Mouse (Mus musculus): ENCODE measurements around the gene Ushbp1. TPM values are rescaled to one million over a fixed set of nuclear protein-coding genes. Genes with fewer than 3 reads are reported as not detected.
"Not testable (repeated sequence)": the region's sequence is repeated elsewhere in the genome, so short reads cannot be mapped to it uniquely, and the experiment has no call there.

The Ushbp1 gene
- polyA plus RNA-seq, 2 experiments, result 1.5 to 3.5 TPM

DNA sequence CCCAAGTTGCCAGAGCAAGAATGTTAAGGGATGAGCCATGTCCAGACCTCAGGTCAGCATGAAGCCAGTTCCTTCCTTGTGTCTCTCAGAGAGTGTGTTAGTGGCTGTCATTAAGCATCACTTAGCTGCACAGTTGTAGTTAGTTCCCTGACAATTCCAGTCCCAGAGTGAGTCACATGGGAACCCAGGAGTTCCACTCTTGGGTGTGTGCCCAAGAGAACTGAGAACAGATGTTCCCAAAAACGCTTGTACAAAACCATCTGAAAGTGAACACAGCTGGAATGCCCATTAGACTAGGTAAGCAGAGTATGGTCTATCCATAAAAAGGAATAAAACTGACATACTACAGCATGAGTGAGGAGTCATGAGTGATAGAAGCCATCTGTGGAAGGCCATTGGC is 49.0 kb downstream of the Ushbp1 start:
- H3K27me3 ChIP-seq (ENCODE audit: control insufficient read depth, insufficient read depth, low read length), result no peaks in the 10 kb centered on the region
- no peaks in the 10 kb centered on the region for H3K4me1 ChIP-seq (replicated peaks; ENCODE audit: control insufficient read depth in 2 of 2, insufficient read depth in 2 of 2, low read length in 1 of 2)
- WGBS (ENCODE audit: insufficient replicate concordance), result 63% methylated on average over 1 of the region's 1 CpGs
- DNase-seq (ENCODE audit: low read depth in 3 of 3, low spot score in 3 of 3) (no peak), ATAC-seq (ENCODE audit: insufficient read depth) (no peak)
- TF ChIP-seq EP300 (IDR thresholded peaks at IDR 0.05; ENCODE audit: low read depth) (no peak), CTCF (IDR thresholded peaks at IDR 0.05; ENCODE audit: low read depth) (no peak)
- H3K36me3 ChIP-seq (replicated peaks; ENCODE audit: control insufficient read depth, insufficient read depth, low read depth), result peaks cover 8% of the 10 kb centered on the region; the same call in 1 of the 2 replicates
- H3K27ac ChIP-seq, result no peak overlapping the region
- no peak overlapping the region for H3K9ac ChIP-seq (replicated peaks)
- no peak overlapping the region for H3K4me2 ChIP-seq (ENCODE audit: low read depth)
- no peak overlapping the region for H3K4me3 ChIP-seq (ENCODE audit: insufficient read depth in 1 of 2, low read depth in 2 of 2, low read length in 2 of 2)
- no peaks in the 10 kb centered on the region for H3K9me3 ChIP-seq (ENCODE audit: control insufficient read depth, low read length)

DNA sequence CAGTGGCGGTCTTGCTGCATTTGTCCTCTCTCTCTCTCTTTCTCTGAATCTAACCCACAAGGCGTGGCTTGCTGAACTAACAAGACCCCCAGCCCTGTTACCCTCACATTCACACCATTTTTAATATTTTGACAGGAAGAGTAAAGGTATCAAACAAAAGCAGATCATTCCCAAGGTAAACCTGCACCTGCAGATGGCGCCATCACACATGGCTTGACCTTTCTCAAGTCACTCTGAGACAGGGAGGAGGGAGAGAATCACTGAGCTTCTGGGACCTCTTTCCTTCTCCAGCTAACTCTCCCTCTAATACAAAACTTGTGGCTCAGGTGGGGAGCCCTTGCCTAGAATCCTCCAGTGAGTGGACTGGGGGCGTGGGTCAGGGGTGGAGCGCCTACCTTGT is 55.0 kb downstream of the Ushbp1 start:
- no peaks in the 10 kb centered on the region for H3K4me1 ChIP-seq (replicated peaks; ENCODE audit: control insufficient read depth in 2 of 2, insufficient read depth in 2 of 2, low read length in 1 of 2)
- H3K9me3 ChIP-seq (ENCODE audit: control insufficient read depth, low read length), result no peaks in the 10 kb centered on the region
- 69% methylated on average over 5 of the region's 5 CpGs for WGBS (ENCODE audit: insufficient replicate concordance)
- TF ChIP-seq EP300 (IDR thresholded peaks at IDR 0.05; ENCODE audit: low read depth), result no peak
- TF ChIP-seq CTCF (IDR thresholded peaks at IDR 0.05; ENCODE audit: low read depth), result peak; percentile 60
- no peak overlapping the region for H3K4me3 ChIP-seq (ENCODE audit: insufficient read depth in 1 of 2, low read depth in 2 of 2, low read length in 2 of 2)
- no peak overlapping the region for H3K9ac ChIP-seq (replicated peaks)
- H3K27ac ChIP-seq, result no peak overlapping the region
- H3K36me3 ChIP-seq (replicated peaks; ENCODE audit: control insufficient read depth, insufficient read depth, low read depth), result no peaks in the 10 kb centered on the region
- no peak overlapping the region for H3K4me2 ChIP-seq (ENCODE audit: low read depth)
- DNase-seq (ENCODE audit: low read depth in 3 of 3, low spot score in 3 of 3), result peak; percentile 9 to 31 (median 22)
- H3K27me3 ChIP-seq (ENCODE audit: control insufficient read depth, insufficient read depth, low read length), result no peaks in the 10 kb centered on the region
- ATAC-seq (ENCODE audit: insufficient read depth), result no peak

DNA sequence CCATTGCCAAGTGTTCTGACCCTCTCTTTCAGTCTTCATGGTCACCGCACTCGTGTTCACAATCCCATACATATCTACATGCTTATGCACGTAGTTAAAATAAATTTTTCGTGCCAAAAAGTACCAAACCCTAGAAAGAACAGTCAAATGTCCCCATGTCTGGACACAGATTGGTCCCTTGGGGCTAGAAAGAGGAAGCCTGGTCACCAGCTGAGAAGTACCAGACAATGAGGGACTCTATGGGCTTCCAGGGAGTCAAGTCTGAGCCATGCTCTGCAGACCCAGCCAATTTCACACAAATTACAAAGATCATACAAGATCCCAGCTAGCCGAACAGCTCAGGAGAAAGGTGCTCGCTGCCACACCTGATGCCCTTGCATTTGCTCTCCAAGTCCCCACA is 57.8 kb downstream of the Ushbp1 start:
- not testable (repeated sequence) for H3K9me3 ChIP-seq (ENCODE audit: control insufficient read depth, low read length); DNase-seq (ENCODE audit: low read depth in 3 of 3, low spot score in 3 of 3); H3K9ac ChIP-seq (replicated peaks); H3K36me3 ChIP-seq (replicated peaks; ENCODE audit: control insufficient read depth, insufficient read depth, low read depth); ATAC-seq (ENCODE audit: insufficient read depth); H3K4me3 ChIP-seq (ENCODE audit: insufficient read depth in 1 of 2, low read depth in 2 of 2, low read length in 2 of 2); H3K27ac ChIP-seq; H3K27me3 ChIP-seq (ENCODE audit: control insufficient read depth, insufficient read depth, low read length); H3K4me2 ChIP-seq (ENCODE audit: low read depth); H3K4me1 ChIP-seq (replicated peaks; ENCODE audit: control insufficient read depth in 2 of 2, insufficient read depth in 2 of 2, low read length in 1 of 2)
- WGBS (ENCODE audit: insufficient replicate concordance), result 89% methylated on average over 6 of the region's 6 CpGs

Other genes with a start within 250 kb of the Ushbp1 start
- gene Myo9b, start 123.1 kb downstream of the Ushbp1 start, polyA plus RNA-seq (2012; rRNA removed), result 5.9 and 6.4 TPM in 2 replicates
- gene Myo9b, start 123.1 kb downstream of the Ushbp1 start, polyA plus RNA-seq (2014; fragmentation: Nextera tagmentation; extraction: Ambion mirVana), result 5.8 and 7.0 TPM in 2 replicates
- 16.0 and 23.9 TPM in 2 replicates for gene Haus8, start 122.9 kb downstream of the Ushbp1 start, polyA plus RNA-seq (2012; rRNA removed)
- gene Haus8, start 122.9 kb downstream of the Ushbp1 start, polyA plus RNA-seq (2014; fragmentation: Nextera tagmentation; extraction: Ambion mirVana), result 47.1 and 51.6 TPM in 2 replicates
- gene Use1, start 29.0 kb downstream of the Ushbp1 start, polyA plus RNA-seq (2012; rRNA removed), result 41.9 and 57.2 TPM in 2 replicates
- gene Use1, start 29.0 kb downstream of the Ushbp1 start, polyA plus RNA-seq (2014; fragmentation: Nextera tagmentation; extraction: Ambion mirVana), result 46.5 and 48.2 TPM in 2 replicates
- gene Ocel1, start 24.5 kb downstream of the Ushbp1 start, polyA plus RNA-seq (2012; rRNA removed), result 2.8 and 3.1 TPM in 2 replicates
- gene Ocel1, start 24.5 kb downstream of the Ushbp1 start, polyA plus RNA-seq (2014; fragmentation: Nextera tagmentation; extraction: Ambion mirVana), result 1.9 and 2.8 TPM in 2 replicates
- gene Nr2f6, start 13.8 kb downstream of the Ushbp1 start, polyA plus RNA-seq (2012; rRNA removed), result 20.8 and 23.4 TPM in 2 replicates
- gene Nr2f6, start 13.8 kb downstream of the Ushbp1 start, polyA plus RNA-seq (2014; fragmentation: Nextera tagmentation; extraction: Ambion mirVana), result 19.1 and 22.4 TPM in 2 replicates
- 53.6 and 61.2 TPM in 2 replicates for gene Babam1, start 1.1 kb upstream of the Ushbp1 start, polyA plus RNA-seq (2012; rRNA removed)
- gene Babam1, start 1.1 kb upstream of the Ushbp1 start, polyA plus RNA-seq (2014; fragmentation: Nextera tagmentation; extraction: Ambion mirVana), result 50.6 and 52.3 TPM in 2 replicates
- 52.5 and 58.0 TPM in 2 replicates for gene Ankle1, start 10.2 kb upstream of the Ushbp1 start, polyA plus RNA-seq (2012; rRNA removed)
- gene Ankle1, start 10.2 kb upstream of the Ushbp1 start, polyA plus RNA-seq (2014; fragmentation: Nextera tagmentation; extraction: Ambion mirVana), result 17.8 and 19.0 TPM in 2 replicates
- 6.6 and 7.5 TPM in 2 replicates for gene Abhd8, start 67.9 kb upstream of the Ushbp1 start, polyA plus RNA-seq (2012; rRNA removed)
- 5.3 and 6.8 TPM in 2 replicates for gene Abhd8, start 67.9 kb upstream of the Ushbp1 start, polyA plus RNA-seq (2014; fragmentation: Nextera tagmentation; extraction: Ambion mirVana)
- 45.8 and 73.0 TPM in 2 replicates for gene Mrpl34, start 69.2 kb upstream of the Ushbp1 start, polyA plus RNA-seq (2012; rRNA removed)
- 109 and 114 TPM in 2 replicates for gene Mrpl34, start 69.2 kb upstream of the Ushbp1 start, polyA plus RNA-seq (2014; fragmentation: Nextera tagmentation; extraction: Ambion mirVana)
- gene Dda1, start 73.4 kb upstream of the Ushbp1 start, polyA plus RNA-seq (2012; rRNA removed), result 24.8 and 25.4 TPM in 2 replicates
- gene Dda1, start 73.4 kb upstream of the Ushbp1 start, polyA plus RNA-seq (2014; fragmentation: Nextera tagmentation; extraction: Ambion mirVana), result 34.4 and 36.9 TPM in 2 replicates
- 1.4 and 1.7 TPM in 2 replicates for gene Ano8, start 90.2 kb upstream of the Ushbp1 start, polyA plus RNA-seq (2012; rRNA removed)
- 0.14 and 0.15 TPM in 2 replicates for gene Ano8, start 90.2 kb upstream of the Ushbp1 start, polyA plus RNA-seq (2014; fragmentation: Nextera tagmentation; extraction: Ambion mirVana)
- 9.2 and 10.0 TPM in 2 replicates for gene Gtpbp3, start 92.3 kb upstream of the Ushbp1 start, polyA plus RNA-seq (2012; rRNA removed)
- gene Gtpbp3, start 92.3 kb upstream of the Ushbp1 start, polyA plus RNA-seq (2014; fragmentation: Nextera tagmentation; extraction: Ambion mirVana), result 1.3 and 1.8 TPM in 2 replicates
- gene Plvap, start 116.0 kb upstream of the Ushbp1 start, polyA plus RNA-seq (2012; rRNA removed), result 15.4 and 16.8 TPM in 2 replicates
- 15.9 and 18.4 TPM in 2 replicates for gene Plvap, start 116.0 kb upstream of the Ushbp1 start, polyA plus RNA-seq (2014; fragmentation: Nextera tagmentation; extraction: Ambion mirVana)
- 0.09 and 0.11 TPM in 2 replicates for gene Ccdc194, start 129.9 kb upstream of the Ushbp1 start, polyA plus RNA-seq (2012; rRNA removed)
- 0.19 TPM in 1 of 2 replicates, not detected in the other for gene Ccdc194, start 129.9 kb upstream of the Ushbp1 start, polyA plus RNA-seq (2014; fragmentation: Nextera tagmentation; extraction: Ambion mirVana)
- 41.1 and 44.4 TPM in 2 replicates for gene Bst2, start 141.7 kb upstream of the Ushbp1 start, polyA plus RNA-seq (2012; rRNA removed)
- 12.2 and 14.2 TPM in 2 replicates for gene Bst2, start 141.7 kb upstream of the Ushbp1 start, polyA plus RNA-seq (2014; fragmentation: Nextera tagmentation; extraction: Ambion mirVana)
- gene Mvb12a, start 147.1 kb upstream of the Ushbp1 start, polyA plus RNA-seq (2012; rRNA removed), result 21.1 and 25.6 TPM in 2 replicates
- 31.1 and 35.2 TPM in 2 replicates for gene Mvb12a, start 147.1 kb upstream of the Ushbp1 start, polyA plus RNA-seq (2014; fragmentation: Nextera tagmentation; extraction: Ambion mirVana)
- 0.13 and 0.25 TPM in 2 replicates for gene Tmem221, start 163.1 kb upstream of the Ushbp1 start, polyA plus RNA-seq (2012; rRNA removed)
- gene Tmem221, start 163.1 kb upstream of the Ushbp1 start, polyA plus RNA-seq (2014; fragmentation: Nextera tagmentation; extraction: Ambion mirVana), result 0.37 and 0.39 TPM in 2 replicates
- not detected in 2 replicates for gene Nxnl1, start 170.8 kb upstream of the Ushbp1 start, polyA plus RNA-seq (2012; rRNA removed)
- gene Nxnl1, start 170.8 kb upstream of the Ushbp1 start, polyA plus RNA-seq (2014; fragmentation: Nextera tagmentation; extraction: Ambion mirVana), result 0.06 TPM in 2 replicates
- 1.9 and 2.4 TPM in 2 replicates for gene Slc27a1, start 173.1 kb upstream of the Ushbp1 start, polyA plus RNA-seq (2012; rRNA removed)
- 0.28 and 0.71 TPM in 2 replicates for gene Slc27a1, start 173.1 kb upstream of the Ushbp1 start, polyA plus RNA-seq (2014; fragmentation: Nextera tagmentation; extraction: Ambion mirVana)
- gene Pgls, start 196.4 kb upstream of the Ushbp1 start, polyA plus RNA-seq (2012; rRNA removed), result 45.6 and 58.5 TPM in 2 replicates
- 104 and 105 TPM in 2 replicates for gene Pgls, start 196.4 kb upstream of the Ushbp1 start, polyA plus RNA-seq (2014; fragmentation: Nextera tagmentation; extraction: Ambion mirVana)
- gene Fam129c, start 201.8 kb upstream of the Ushbp1 start, polyA plus RNA-seq (2012; rRNA removed), result 1.1 TPM in 2 replicates
- gene Fam129c, start 201.8 kb upstream of the Ushbp1 start, polyA plus RNA-seq (2014; fragmentation: Nextera tagmentation; extraction: Ambion mirVana), result 0.56 and 0.99 TPM in 2 replicates
- gene Colgalt1, start 215.2 kb upstream of the Ushbp1 start, polyA plus RNA-seq (2012; rRNA removed), result 30.9 and 31.4 TPM in 2 replicates
- gene Colgalt1, start 215.2 kb upstream of the Ushbp1 start, polyA plus RNA-seq (2014; fragmentation: Nextera tagmentation; extraction: Ambion mirVana), result 20.5 and 20.7 TPM in 2 replicates

Measured in liver, embryonic 14.5 days (tissue).